Mouse (Mus musculus): ENCODE measurements around the gene Ttc29. TPM values are rescaled to one million over a fixed set of nuclear protein-coding genes. Genes with fewer than 3 reads are reported as not detected.

Gene Ttc29
- polyA plus RNA-seq, 1 experiment from 2014 or later: 0.14 TPM

GRCm38 (mm10) chr8:78269281-78269680 lies 56.2 kb downstream of the Ttc29 start:
- Histone ChIP-seq H3K4me1 (ENCODE audit: control insufficient read depth, insufficient read depth, low read length) (no peaks in the 10 kb centered on the region), H3K9ac (ENCODE audit: low read length) (no peak overlapping the region), H3K27ac (ENCODE audit: low read length) (no peak overlapping the region), H3K9me3 (replicated peaks; ENCODE audit: control insufficient read depth, low read length) (no peaks in the 10 kb centered on the region), H3K4me3 (replicated peaks; ENCODE audit: low read length) (no peak overlapping the region), H3K36me3 (ENCODE audit: control insufficient read depth, insufficient read depth, low read length) (no peaks in the 10 kb centered on the region), H3K4me2 (ENCODE audit: low read depth, low read length) (no peak overlapping the region), H3K27me3 (ENCODE audit: control insufficient read depth, insufficient read depth, low read length) (no peaks in the 10 kb centered on the region)
- ATAC-seq (ENCODE audit: insufficient read depth, low FRiP score): no peak
- 84% methylated on average over 10 of the region's 10 CpGs for WGBS

- WGBS: 57% methylated on average over 5 of the region's 5 CpGs
- no peaks in the 10 kb centered on the region for H3K9me3 ChIP-seq (replicated peaks; ENCODE audit: control insufficient read depth, low read length)
- no peak for ATAC-seq (ENCODE audit: insufficient read depth, low FRiP score)
- H3K4me2 ChIP-seq (ENCODE audit: low read depth, low read length): no peak overlapping the region
- H3K4me1 ChIP-seq (ENCODE audit: control insufficient read depth, insufficient read depth, low read length): no peaks in the 10 kb centered on the region
- H3K4me3 ChIP-seq (replicated peaks; ENCODE audit: low read length): no peak overlapping the region
- H3K27ac ChIP-seq (ENCODE audit: low read length): no peak overlapping the region
- H3K27me3 ChIP-seq (ENCODE audit: control insufficient read depth, insufficient read depth, low read length): no peaks in the 10 kb centered on the region
- no peaks in the 10 kb centered on the region for H3K36me3 ChIP-seq (ENCODE audit: control insufficient read depth, insufficient read depth, low read length)
- H3K9ac ChIP-seq (ENCODE audit: low read length): no peak overlapping the region
Observed at GRCm38 (mm10) chr8:78271391-78271790, 58.3 kb downstream of the Ttc29 start.

- WGBS: 84% methylated on average over 8 of the region's 8 CpGs
- Histone ChIP-seq H3K4me1 (ENCODE audit: control insufficient read depth, insufficient read depth, low read length) (no peaks in the 10 kb centered on the region), H3K4me3 (replicated peaks; ENCODE audit: low read length) (no peak overlapping the region), H3K9me3 (replicated peaks; ENCODE audit: control insufficient read depth, low read length) (no peaks in the 10 kb centered on the region), H3K4me2 (ENCODE audit: low read depth, low read length) (no peak overlapping the region), H3K36me3 (ENCODE audit: control insufficient read depth, insufficient read depth, low read length) (no peaks in the 10 kb centered on the region), H3K9ac (ENCODE audit: low read length) (no peak overlapping the region), H3K27ac (ENCODE audit: low read length) (no peak overlapping the region), H3K27me3 (ENCODE audit: control insufficient read depth, insufficient read depth, low read length) (no peaks in the 10 kb centered on the region)
- no peak for ATAC-seq (ENCODE audit: insufficient read depth, low FRiP score)
Observed at GRCm38 (mm10) chr8:78276120-78276519, 63.0 kb downstream of the Ttc29 start.

- no peak for ATAC-seq (ENCODE audit: insufficient read depth, low FRiP score)
- 63% methylated on average over 2 of the region's 2 CpGs for WGBS
- H3K4me1 ChIP-seq (ENCODE audit: control insufficient read depth, insufficient read depth, low read length): no peaks in the 10 kb centered on the region
- no peak overlapping the region for H3K9ac ChIP-seq (ENCODE audit: low read length)
- H3K9me3 ChIP-seq (replicated peaks; ENCODE audit: control insufficient read depth, low read length): no peaks in the 10 kb centered on the region
- H3K27me3 ChIP-seq (ENCODE audit: control insufficient read depth, insufficient read depth, low read length): no peaks in the 10 kb centered on the region
- no peak overlapping the region for H3K27ac ChIP-seq (ENCODE audit: low read length)
- H3K36me3 ChIP-seq (ENCODE audit: control insufficient read depth, insufficient read depth, low read length): no peaks in the 10 kb centered on the region
- no peak overlapping the region for H3K4me2 ChIP-seq (ENCODE audit: low read depth, low read length)
- H3K4me3 ChIP-seq (replicated peaks; ENCODE audit: low read length): no peak overlapping the region
Observed at GRCm38 (mm10) chr8:78277411-78277810, 64.3 kb downstream of the Ttc29 start.

GRCm38 (mm10) chr8:78278598-78278997 lies 65.5 kb downstream of the Ttc29 start:
- H3K36me3 ChIP-seq (ENCODE audit: control insufficient read depth, insufficient read depth, low read length): no peaks in the 10 kb centered on the region
- no peaks in the 10 kb centered on the region for H3K27me3 ChIP-seq (ENCODE audit: control insufficient read depth, insufficient read depth, low read length)
- 84% methylated on average over 5 of the region's 5 CpGs for WGBS
- no peak overlapping the region for H3K27ac ChIP-seq (ENCODE audit: low read length)
- no peaks in the 10 kb centered on the region for H3K9me3 ChIP-seq (replicated peaks; ENCODE audit: control insufficient read depth, low read length)
- H3K9ac ChIP-seq (ENCODE audit: low read length): no peak overlapping the region
- ATAC-seq (ENCODE audit: insufficient read depth, low FRiP score): no peak
- H3K4me1 ChIP-seq (ENCODE audit: control insufficient read depth, insufficient read depth, low read length): no peaks in the 10 kb centered on the region
- H3K4me2 ChIP-seq (ENCODE audit: low read depth, low read length): no peak overlapping the region
- H3K4me3 ChIP-seq (replicated peaks; ENCODE audit: low read length): no peak overlapping the region

GRCm38 (mm10) chr8:78284805-78285204 lies 71.7 kb downstream of the Ttc29 start:
- Histone ChIP-seq H3K4me2 (ENCODE audit: low read depth, low read length) (no peak overlapping the region), H3K9me3 (replicated peaks; ENCODE audit: control insufficient read depth, low read length) (no peaks in the 10 kb centered on the region), H3K27me3 (ENCODE audit: control insufficient read depth, insufficient read depth, low read length) (no peaks in the 10 kb centered on the region), H3K27ac (ENCODE audit: low read length) (no peak overlapping the region), H3K36me3 (ENCODE audit: control insufficient read depth, insufficient read depth, low read length) (no peaks in the 10 kb centered on the region), H3K9ac (ENCODE audit: low read length) (no peak overlapping the region), H3K4me3 (replicated peaks; ENCODE audit: low read length) (no peak overlapping the region), H3K4me1 (ENCODE audit: control insufficient read depth, insufficient read depth, low read length) (no peaks in the 10 kb centered on the region)
- WGBS: 84% methylated on average over 2 of the region's 2 CpGs
- ATAC-seq (ENCODE audit: insufficient read depth, low FRiP score): no peak

GRCm38 (mm10) chr8:78285366-78285765 lies 72.3 kb downstream of the Ttc29 start:
- H3K9me3 ChIP-seq (replicated peaks; ENCODE audit: control insufficient read depth, low read length): no peaks in the 10 kb centered on the region
- H3K4me2 ChIP-seq (ENCODE audit: low read depth, low read length): no peak overlapping the region
- no peaks in the 10 kb centered on the region for H3K27me3 ChIP-seq (ENCODE audit: control insufficient read depth, insufficient read depth, low read length)
- no peak overlapping the region for H3K27ac ChIP-seq (ENCODE audit: low read length)
- H3K36me3 ChIP-seq (ENCODE audit: control insufficient read depth, insufficient read depth, low read length): no peaks in the 10 kb centered on the region
- 77% methylated on average over 4 of the region's 4 CpGs for WGBS
- ATAC-seq (ENCODE audit: insufficient read depth, low FRiP score): no peak
- H3K4me1 ChIP-seq (ENCODE audit: control insufficient read depth, insufficient read depth, low read length): no peaks in the 10 kb centered on the region
- no peak overlapping the region for H3K9ac ChIP-seq (ENCODE audit: low read length)
- no peak overlapping the region for H3K4me3 ChIP-seq (replicated peaks; ENCODE audit: low read length)

- WGBS: 69% methylated on average over 10 of the region's 10 CpGs
- H3K36me3 ChIP-seq (ENCODE audit: control insufficient read depth, insufficient read depth, low read length): no peaks in the 10 kb centered on the region
Observed at GRCm38 (mm10) chr8:78289374-78289971, 76.4 kb downstream of the Ttc29 start.

GRCm38 (mm10) chr8:78290274-78290673 lies 77.2 kb downstream of the Ttc29 start:
- Histone ChIP-seq H3K27ac (ENCODE audit: low read length) (no peak overlapping the region), H3K4me3 (replicated peaks; ENCODE audit: low read length) (no peak overlapping the region), H3K4me1 (ENCODE audit: control insufficient read depth, insufficient read depth, low read length) (no peaks in the 10 kb centered on the region), H3K9me3 (replicated peaks; ENCODE audit: control insufficient read depth, low read length) (no peaks in the 10 kb centered on the region), H3K36me3 (ENCODE audit: control insufficient read depth, insufficient read depth, low read length) (no peaks in the 10 kb centered on the region), H3K27me3 (ENCODE audit: control insufficient read depth, insufficient read depth, low read length) (no peaks in the 10 kb centered on the region), H3K4me2 (ENCODE audit: low read depth, low read length) (no peak overlapping the region), H3K9ac (ENCODE audit: low read length) (no peak overlapping the region)
- 62% methylated on average over 7 of the region's 7 CpGs for WGBS
- no peak for ATAC-seq (ENCODE audit: insufficient read depth, low FRiP score)

More at GRCm38 (mm10) chr8:78289374-78289971, 76.4 kb downstream of the Ttc29 start:
- no peaks in the 10 kb centered on the region for H3K9me3 ChIP-seq (replicated peaks; ENCODE audit: control insufficient read depth, low read length)
- H3K4me1 ChIP-seq (ENCODE audit: control insufficient read depth, insufficient read depth, low read length): no peaks in the 10 kb centered on the region
- H3K9ac ChIP-seq (ENCODE audit: low read length): no peak overlapping the region
- H3K27ac ChIP-seq (ENCODE audit: low read length): no peak overlapping the region
- no peak overlapping the region for H3K4me3 ChIP-seq (replicated peaks; ENCODE audit: low read length)
- H3K4me2 ChIP-seq (ENCODE audit: low read depth, low read length): no peak overlapping the region
- no peaks in the 10 kb centered on the region for H3K27me3 ChIP-seq (ENCODE audit: control insufficient read depth, insufficient read depth, low read length)
- no peak for ATAC-seq (ENCODE audit: insufficient read depth, low FRiP score)

All from stomach, embryonic 16.5 days (tissue).